In the genomic region with DNA sequence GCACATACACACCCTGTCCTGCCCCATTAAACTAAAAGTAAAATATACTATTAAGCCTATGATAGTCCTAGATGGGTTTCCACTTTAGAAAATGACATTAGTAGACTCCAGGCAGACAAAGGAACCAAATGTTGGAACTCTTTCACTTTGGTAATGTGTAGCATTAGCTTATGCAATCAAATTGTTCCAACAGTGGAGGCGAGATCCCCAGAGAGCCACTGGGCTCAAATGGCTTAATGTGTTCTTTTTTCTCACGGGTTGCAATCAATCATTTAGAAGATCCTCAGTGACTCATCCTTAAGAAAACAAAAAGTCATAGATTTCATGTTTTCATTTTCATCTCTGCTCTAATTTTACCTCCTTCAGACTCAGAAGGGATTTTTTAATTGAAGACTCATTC, we compare ENCODE assay signal across 21 mouse cellular contexts.
DNase-seq lines count a peak whose midpoint lies in the region; ATAC-seq and TF ChIP-seq lines count a peak whose summit lies in the region.
"Had no signal": no experiment of that assay in that cellular context is flagged by ENCODE, and none has a peak within 500 bp of the region (broad histone marks: within the 10 kb centered on the region; RNA-seq: fewer than 3 reads in every experiment).

No protein-coding gene starts in this region.

- no peak overlapping the region for H3K4me3 ChIP-seq in heart, adult 2 months
- H3K4me3 ChIP-seq in lung, postnatal 0 days (ENCODE audit: low read depth, low read length) = no peak overlapping the region
- H3K4me3 ChIP-seq in embryonic facial prominence, embryonic 15.5 days (replicated peaks) = no peak overlapping the region
- H3K4me3 ChIP-seq: gastrocnemius, adult 2 months; heart, embryonic 10.5 days; hindbrain, embryonic 15.5 days; lung, embryonic 15.5 days; neural tube, embryonic 12.5 days had no signal

- H3K27me3 ChIP-seq in heart, adult 2 months (ENCODE audit: control insufficient read depth, insufficient read depth, low read length) = no peaks in the 10 kb centered on the region
- H3K27me3 ChIP-seq in lung, postnatal 0 days (replicated peaks; ENCODE audit: insufficient read depth, low read length) = no peaks in the 10 kb centered on the region
- no peaks in the 10 kb centered on the region for H3K27me3 ChIP-seq in embryonic facial prominence, embryonic 15.5 days
- H3K27me3 ChIP-seq: hindbrain, embryonic 15.5 days; lung, embryonic 15.5 days; neural tube, embryonic 12.5 days had no signal

- H3K27ac ChIP-seq in heart, adult 2 months = no peak overlapping the region
- no peak overlapping the region for H3K27ac ChIP-seq in lung, postnatal 0 days (ENCODE audit: low read length)
- H3K27ac ChIP-seq in embryonic facial prominence, embryonic 15.5 days (replicated peaks) = 0 out of 2 replicates have a peak overlapping the region, but pooled peaks have one; percentile 48
- H3K27ac ChIP-seq: heart, embryonic 10.5 days; hindbrain, embryonic 15.5 days; lung, embryonic 15.5 days; neural tube, embryonic 12.5 days had no signal

- H3K9me3 ChIP-seq in lung, postnatal 0 days (ENCODE audit: low read length) = no peaks in the 10 kb centered on the region
- no peaks in the 10 kb centered on the region for H3K9me3 ChIP-seq in embryonic facial prominence, embryonic 15.5 days (replicated peaks)
- H3K9me3 ChIP-seq: heart, embryonic 10.5 days; hindbrain, embryonic 15.5 days; lung, embryonic 15.5 days; neural tube, embryonic 12.5 days had no signal

- H3K79me2 ChIP-seq in heart, adult 2 months (replicated peaks; ENCODE audit: control insufficient read depth, insufficient read depth, low read length) = no peaks in the 10 kb centered on the region

- no peak for TF ChIP-seq EP300 in heart, adult 2 months (IDR thresholded peaks at IDR 0.05; ENCODE audit: insufficient read depth, low read depth, low read length)
- TF ChIP-seq EP300 in lung, postnatal 0 days (IDR thresholded peaks at IDR 0.05) = no peak

- TF ChIP-seq CTCF in heart, adult 2 months (IDR thresholded peaks at IDR 0.05) = no peak
- no peak for TF ChIP-seq CTCF in lung, postnatal 0 days (IDR thresholded peaks at IDR 0.05)

- H3K4me2 ChIP-seq in lung, postnatal 0 days (replicated peaks; ENCODE audit: low read depth, low read length) = no peak overlapping the region
- no peak overlapping the region for H3K4me2 ChIP-seq in embryonic facial prominence, embryonic 15.5 days (replicated peaks)
- H3K4me2 ChIP-seq: hindbrain, embryonic 15.5 days; lung, embryonic 15.5 days; neural tube, embryonic 12.5 days had no signal

- WGBS in heart, adult 2 months = 53% methylated on average over 2 of the region's 2 CpGs
- 49% methylated on average over 2 of the region's 2 CpGs for WGBS in lung, postnatal 0 days
- WGBS in embryonic facial prominence, embryonic 15.5 days = 44% methylated on average over 2 of the region's 2 CpGs

- intact Hi-C loops in heart, adult 2 months (cut with DNase I) = no loop called here
- intact Hi-C loops in left cerebral cortex, postnatal 10 days (cut with DNase I) = no loop called here

- H3K9ac ChIP-seq in heart, adult 2 months (ENCODE audit: low read depth, low read length) = no peak overlapping the region
- H3K9ac ChIP-seq in lung, postnatal 0 days (replicated peaks; ENCODE audit: low read depth) = no peak overlapping the region
- H3K9ac ChIP-seq in embryonic facial prominence, embryonic 15.5 days = no peak overlapping the region
- H3K9ac ChIP-seq: hindbrain, embryonic 15.5 days; lung, embryonic 15.5 days; neural tube, embryonic 12.5 days had no signal

- peaks cover 2% of the 10 kb centered on the region for H3K4me1 ChIP-seq in heart, adult 2 months (ENCODE audit: control insufficient read depth, insufficient read depth, low read length)
- H3K4me1 ChIP-seq in lung, postnatal 0 days (ENCODE audit: insufficient read depth, low read depth, low read length) = peaks cover 4% of the 10 kb centered on the region; the same call in 1 of the 2 replicates
- H3K4me1 ChIP-seq in embryonic facial prominence, embryonic 15.5 days = peaks cover 26% of the 10 kb centered on the region; the same call in 1 of the 2 replicates
- H3K4me1 ChIP-seq: heart, embryonic 10.5 days; neural tube, embryonic 12.5 days had no signal

- H3K36me3 ChIP-seq in heart, adult 2 months (ENCODE audit: control insufficient read depth, insufficient read depth, low read length) = no peaks in the 10 kb centered on the region
- no peaks in the 10 kb centered on the region for H3K36me3 ChIP-seq in lung, postnatal 0 days (ENCODE audit: insufficient read depth, low read length)
- H3K36me3 ChIP-seq in embryonic facial prominence, embryonic 15.5 days = no peaks in the 10 kb centered on the region
- H3K36me3 ChIP-seq: heart, embryonic 10.5 days; hindbrain, embryonic 15.5 days; lung, embryonic 15.5 days; neural tube, embryonic 12.5 days had no signal

- DNase-seq in heart, adult 11 months = peak; percentile 85
- DNase-seq in heart, adult 2 months = no peak
- DNase-seq in lung, postnatal 0 days (ENCODE audit: low spot score) = peak; percentile 66
- no peak for DNase-seq in lung, postnatal 4 days
- peak; percentile 30 for DNase-seq in skeletal muscle tissue, adult 2 months (ENCODE audit: low read depth, low spot score)
- no peak for DNase-seq in ovary, adult 18-20 months (ENCODE audit: low spot score)
- DNase-seq in left cerebral cortex, postnatal 10 days (ENCODE audit: extremely low spot score in 1 of 2, low spot score in 2 of 2) = no peak
- DNase-seq: adrenal gland, adult 2 months; cerebellum, adult 11-12 months; cerebellum, postnatal 36 days; gastrocnemius, adult 2 months; heart, postnatal 36 days; kidney, adult 11 months; kidney, postnatal 25 days; right cerebral cortex, postnatal 25 days; thymus, adult 18-20 months had no signal

- no peak for TF ChIP-seq POLR2A in heart, adult 2 months (IDR thresholded peaks at IDR 0.05; ENCODE audit: insufficient read depth, low read depth, low read length)

- no peak for ATAC-seq in lung, postnatal 0 days
- ATAC-seq in embryonic facial prominence, embryonic 15.5 days (ENCODE audit: insufficient number of reproducible peaks, low FRiP score, low TSS enrichment, low read depth) = peak; percentile 17; the same call in 1 of the 2 replicates

Comparison
In these comparisons a context has a peak if more than half of its experiments do, and no peak if none do; other contexts are left out.
1. DNase-seq: peak in heart, adult 11 months (single experiment), lung, postnatal 0 days (single experiment) and skeletal muscle tissue, adult 2 months (single experiment); none in heart, adult 2 months (0 of 2), lung, postnatal 4 days (0 of 2), ovary, adult 18-20 months (single experiment) and left cerebral cortex, postnatal 10 days (0 of 2).